11 mouse cellular contexts compared by ENCODE assay signal in the genomic region with DNA sequence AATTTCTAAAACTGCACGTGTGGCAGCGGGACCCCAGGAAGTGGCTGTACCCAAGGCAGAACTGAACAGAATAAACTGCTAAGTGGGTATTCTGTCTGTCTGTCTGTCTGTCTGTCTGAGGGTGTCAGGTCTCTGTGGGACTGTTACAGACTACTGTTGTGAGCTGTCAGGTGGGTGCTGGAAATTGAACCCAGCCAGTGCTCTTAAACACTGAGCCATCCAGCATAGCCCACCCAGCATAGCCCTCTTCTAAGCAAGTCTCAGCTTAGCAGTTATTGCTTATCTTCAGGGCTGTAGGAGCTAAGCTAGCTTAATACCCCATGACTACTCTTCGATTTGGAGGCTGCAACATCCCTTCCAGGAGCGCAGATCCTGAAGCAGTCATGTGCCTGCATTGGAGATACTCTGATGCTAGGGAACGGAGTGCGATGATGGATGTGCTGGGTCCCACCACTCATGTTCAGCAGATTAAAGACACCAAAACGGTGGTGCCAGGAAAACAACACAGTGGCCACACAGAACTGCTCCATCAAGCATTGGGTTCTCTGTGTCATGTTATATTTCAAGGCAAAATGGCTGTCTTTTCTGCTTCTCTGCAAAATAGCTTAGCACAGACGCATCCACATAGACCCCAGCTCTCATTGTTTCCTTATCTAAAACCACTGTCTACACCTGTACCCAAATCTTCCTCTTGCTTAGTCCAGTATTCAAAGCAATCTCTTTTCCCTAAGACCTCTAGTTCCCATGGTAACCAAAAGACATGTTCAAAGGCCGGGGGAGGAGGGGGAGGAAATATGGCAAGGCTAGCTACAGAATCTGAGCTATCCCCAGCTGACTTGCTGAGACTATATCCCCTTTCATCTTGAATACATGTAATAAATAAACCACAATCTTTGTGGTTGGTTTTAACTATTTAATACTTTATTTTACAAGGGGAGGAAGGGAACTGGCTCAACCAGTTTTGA. TPM values are rescaled to one million over a fixed set of nuclear protein-coding genes. Genes with fewer than 3 reads are reported as not detected.
DNase-seq lines count a peak whose midpoint lies in the region; ATAC-seq and TF ChIP-seq lines count a peak whose summit lies in the region.
"Had no signal": no experiment of that assay in that cellular context is flagged by ENCODE, and none has a peak within 500 bp of the region (broad histone marks: within the 10 kb centered on the region; RNA-seq: fewer than 3 reads in every experiment).

No protein-coding gene starts in this region.

- WGBS in heart, embryonic 15.5 days: 68% methylated on average over 9 of the region's 9 CpGs
- 67% methylated on average over 9 of the region's 9 CpGs for WGBS in hindbrain, postnatal 0 days

- H3K9me3 ChIP-seq in heart, embryonic 15.5 days (replicated peaks): no peaks in the 10 kb centered on the region
- H3K9me3 ChIP-seq in hindbrain, postnatal 0 days (ENCODE audit: low read length): no peaks in the 10 kb centered on the region
- H3K9me3 ChIP-seq: embryonic facial prominence, embryonic 13.5 days had no signal

- H3K4me3 ChIP-seq in heart, embryonic 15.5 days: no peak overlapping the region
- H3K4me3 ChIP-seq in hindbrain, postnatal 0 days (ENCODE audit: low read length): no peak overlapping the region
- H3K4me3 ChIP-seq: embryonic facial prominence, embryonic 13.5 days; gastrocnemius, adult 2 months had no signal

- H3K27me3 ChIP-seq in heart, embryonic 15.5 days: no peaks in the 10 kb centered on the region
- no peaks in the 10 kb centered on the region for H3K27me3 ChIP-seq in hindbrain, postnatal 0 days (ENCODE audit: insufficient read depth, low read length)
- H3K27me3 ChIP-seq: embryonic facial prominence, embryonic 13.5 days had no signal

- H3K4me1 ChIP-seq in heart, embryonic 15.5 days (replicated peaks): peaks cover 7% of the 10 kb centered on the region; the same call in 1 of the 2 replicates
- 0 out of 2 replicates have a peak, but pooled peaks cover 9% of the 10 kb centered on the region for H3K4me1 ChIP-seq in hindbrain, postnatal 0 days (ENCODE audit: insufficient read depth, low read length)

- H3K36me3 ChIP-seq in heart, embryonic 15.5 days: no peaks in the 10 kb centered on the region
- H3K36me3 ChIP-seq in hindbrain, postnatal 0 days (ENCODE audit: insufficient read depth, low read length): no peaks in the 10 kb centered on the region
- H3K36me3 ChIP-seq: embryonic facial prominence, embryonic 13.5 days had no signal

- no peak for ATAC-seq in heart, embryonic 15.5 days (replicated peaks; ENCODE audit: insufficient number of reproducible peaks, insufficient read depth, low FRiP score, low read depth)
- ATAC-seq in hindbrain, postnatal 0 days: peak; percentile 49; the same call in 1 of the 2 replicates
- ATAC-seq in activated CD4-positive, CD25-positive, alpha-beta regulatory T cell, adult 4 months: no peak

- no peak for TF ChIP-seq CTCF in hindbrain, postnatal 0 days (IDR thresholded peaks at IDR 0.05; ENCODE audit: low read depth)

- peak overlapping the region; percentile 19; the same call in 1 of the 2 replicates for H3K27ac ChIP-seq in heart, embryonic 15.5 days
- H3K27ac ChIP-seq in hindbrain, postnatal 0 days: peak overlapping the region; percentile 28; the same call in 1 of the 2 replicates
- H3K27ac ChIP-seq: embryonic facial prominence, embryonic 13.5 days; gastrocnemius, adult 2 months had no signal

- H3K9ac ChIP-seq in heart, embryonic 15.5 days: no peak overlapping the region
- H3K9ac ChIP-seq in hindbrain, postnatal 0 days (replicated peaks; ENCODE audit: low read length): no peak overlapping the region
- H3K9ac ChIP-seq: embryonic facial prominence, embryonic 13.5 days had no signal

- DNase-seq in heart, adult 18-20 months: no peak
- DNase-seq in urinary bladder, postnatal 14 days (ENCODE audit: low spot score): peak; percentile 14
- no peak for DNase-seq in urinary bladder, postnatal 10 days (ENCODE audit: low spot score)
- DNase-seq in hindbrain, postnatal 0 days (ENCODE audit: low spot score): peak; percentile 34
- DNase-seq in heart, postnatal 4 days: no peak
- DNase-seq in urinary bladder, adult 18-20 months (ENCODE audit: low spot score in 2 of 2): no peak
- DNase-seq: gastrocnemius, adult 2 months; spleen, adult 18-20 months had no signal

- H3K4me2 ChIP-seq in heart, embryonic 15.5 days: no peak overlapping the region
- H3K4me2 ChIP-seq in hindbrain, postnatal 0 days (ENCODE audit: low read depth, low read length): no peak overlapping the region; the same call in 1 of the 2 replicates
- H3K4me2 ChIP-seq: embryonic facial prominence, embryonic 13.5 days had no signal

RNA-seq across cellular contexts. Expression of a gene that starts 10.3 kb away (rescaled TPM):
- 1.2 and 1.3 TPM in 2 replicates for polyA plus RNA-seq in heart, embryonic 15.5 days (2015; fragmentation: Nextera tagmentation; extraction: Ambion mirVana)
- 1 to 10 TPM; 6.3 to 7.0 TPM for total RNA-seq in heart, adult 18-20 months (2021)
- total RNA-seq in hindbrain, postnatal 0 days (2014; rRNA removed): 123 and 127 TPM in 2 replicates
- polyA plus RNA-seq in hindbrain, postnatal 0 days (2015; fragmentation: Nextera tagmentation; extraction: Ambion mirVana): 34.4 and 34.8 TPM in 2 replicates
- 1 to 10 TPM; 3.7 to 3.8 TPM for polyA plus RNA-seq in activated CD4-positive, CD25-positive, alpha-beta regulatory T cell, adult 4 months (2017; shearing (Covaris generic))
- 1 to 10 TPM; 5.6 to 6.1 TPM for total RNA-seq in heart, postnatal 4 days (2021)

RNA-seq across cellular contexts. Expression of a gene that starts 40.6 kb away (rescaled TPM):
- 6.7 and 7.4 TPM in 2 replicates for polyA plus RNA-seq in heart, embryonic 15.5 days (2015; fragmentation: Nextera tagmentation; extraction: Ambion mirVana)
- total RNA-seq in heart, adult 18-20 months (2021): under 1 TPM; 0.59 to 0.99 TPM
- 0.47 TPM in 1 of 2 replicates, not detected in the other for total RNA-seq in hindbrain, postnatal 0 days (2014; rRNA removed)
- 0.25 and 0.33 TPM in 2 replicates for polyA plus RNA-seq in hindbrain, postnatal 0 days (2015; fragmentation: Nextera tagmentation; extraction: Ambion mirVana)
- not detected for polyA plus RNA-seq in activated CD4-positive, CD25-positive, alpha-beta regulatory T cell, adult 4 months (2017; shearing (Covaris generic))
- 1 to 10 TPM; 1.8 to 3.8 TPM for total RNA-seq in heart, postnatal 4 days (2021)

RNA-seq across cellular contexts. Expression of a gene that starts 57.8 kb away (rescaled TPM):
- polyA plus RNA-seq in heart, embryonic 15.5 days (2015; fragmentation: Nextera tagmentation; extraction: Ambion mirVana): 11.2 and 13.7 TPM in 2 replicates
- 1 to 10 TPM; 5.5 TPM for total RNA-seq in heart, adult 18-20 months (2021)
- 13.8 and 20.1 TPM in 2 replicates for total RNA-seq in hindbrain, postnatal 0 days (2014; rRNA removed)
- 19.2 and 19.5 TPM in 2 replicates for polyA plus RNA-seq in hindbrain, postnatal 0 days (2015; fragmentation: Nextera tagmentation; extraction: Ambion mirVana)
- polyA plus RNA-seq in activated CD4-positive, CD25-positive, alpha-beta regulatory T cell, adult 4 months (2017; shearing (Covaris generic)): under 1 TPM in 1 of 2 experiments, not detected in 1; 0.56 TPM
- total RNA-seq in heart, postnatal 4 days (2021): 1 to 10 TPM; 6.8 to 7.7 TPM

Comparison
In these comparisons a context has a peak if more than half of its experiments do, and no peak if none do; other contexts are left out.
1. DNase-seq: peak in urinary bladder, postnatal 14 days (single experiment) and hindbrain, postnatal 0 days (single experiment); none in heart, adult 18-20 months (0 of 2), urinary bladder, postnatal 10 days (single experiment), heart, postnatal 4 days (single experiment) and urinary bladder, adult 18-20 months (0 of 2).
2. RNA of a gene that starts 10.3 kb away (total RNA-seq): 123 to 127 TPM in hindbrain, postnatal 0 days; 6.3 to 7.0 TPM in heart, adult 18-20 months and 5.6 to 6.1 TPM in heart, postnatal 4 days; every median in the first group is over 10 times any median in the second.